Mouse (Mus musculus) pancreas, adult 10 weeks (tissue): ENCODE data around the gene Tma7. TPM values are rescaled to one million over a fixed set of nuclear protein-coding genes. Genes with fewer than 3 reads are reported as not detected.

ENCODE experiments used
- polyA plus RNA-seq: library from polyadenylated mRNA; stranded (reverse); fragments of 350-450 nt; fragmentation: Illumina TruSeq; extraction: RNeasy Lipid Tissue Mini Kit (QIAGEN cat#74804); gene quantifications from one replicate; pipeline ENCODE4 v1.2.3, GENCODE M21; 2015; ENCODE audit warnings: low read depth, low replicate concordance; ENCODE audit not compliant: insufficient read depth

Gene Tma7
- polyA plus RNA-seq, result 54.7 TPM

GRCm38 (mm10) chr9:109082124-109082800, at the start of gene Tma7, which contains the start of gene Ccdc51:
Tma7 (minus strand) TSS chr9:109082587.
Ccdc51 (plus strand) TSS chr9:109082493.

GRCm38 (mm10) chr9:109095137-109095982, 13.0 kb upstream of the Tma7 start, which contains the start of gene Plxnb1:
Plxnb1 (plus strand) TSS chr9:109095389.

GRCm38 (mm10) chr9:109073661-109074573, 8.5 kb downstream of the Tma7 start, which contains the start of gene Atrip:
Atrip (minus strand) TSS chr9:109074124.

GRCm38 (mm10) chr9:109059136-109059903, 23.1 kb downstream of the Tma7 start, which contains the start of gene Trex1:
Trex1 (minus strand) TSS chr9:109059734.

GRCm38 (mm10) chr9:109038086-109038895, 44.1 kb downstream of the Tma7 start, which contains the start of gene Shisa5:
Shisa5 (plus strand) TSS chr9:109038565.

Other genes with a start within 250 kb of the Tma7 start
- gene Slc26a6, start 229.3 kb downstream of the Tma7 start, polyA plus RNA-seq, result 27.2 TPM
- gene Tmem89, start 168.0 kb downstream of the Tma7 start, polyA plus RNA-seq, result not detected
- 35.3 TPM for gene Uqcrc1, start 146.0 kb downstream of the Tma7 start, polyA plus RNA-seq
- 130 TPM for gene Col7a1, start 129.0 kb downstream of the Tma7 start, polyA plus RNA-seq
- 3.3 TPM for gene Ucn2, start 96.6 kb downstream of the Tma7 start, polyA plus RNA-seq
- gene Pfkfb4, start 90.8 kb downstream of the Tma7 start, polyA plus RNA-seq, result 2.3 TPM
- 39.1 TPM for gene Shisa5, start 44.0 kb downstream of the Tma7 start, polyA plus RNA-seq
- 5.4 TPM for gene Trex1, start 22.9 kb downstream of the Tma7 start, polyA plus RNA-seq
- gene Atrip, start 8.5 kb downstream of the Tma7 start, polyA plus RNA-seq, result 3.1 TPM
- gene Ccdc51, start 94 bp downstream of the Tma7 start, polyA plus RNA-seq, result 0.74 TPM
- 8.9 TPM for gene Plxnb1, start 12.8 kb upstream of the Tma7 start, polyA plus RNA-seq
- gene Fbxw21, start 79.5 kb upstream of the Tma7 start, polyA plus RNA-seq, result not detected
- gene Fbxw13, start 113.4 kb upstream of the Tma7 start, polyA plus RNA-seq, result not detected
- not detected for gene Fbxw20, start 152.2 kb upstream of the Tma7 start, polyA plus RNA-seq
- gene Fbxw14, start 205.1 kb upstream of the Tma7 start, polyA plus RNA-seq, result not detected